Mouse (Mus musculus): ENCODE results near the gene Olfr741. TPM values are rescaled to one million over a fixed set of nuclear protein-coding genes. Genes with fewer than 3 reads are reported as not detected.

The Olfr741 gene
- total RNA-seq (2021) = not detected
- long read RNA-seq, experiment 1 = 0 reads
- long read RNA-seq, experiment 2 = 0 reads

DNA sequence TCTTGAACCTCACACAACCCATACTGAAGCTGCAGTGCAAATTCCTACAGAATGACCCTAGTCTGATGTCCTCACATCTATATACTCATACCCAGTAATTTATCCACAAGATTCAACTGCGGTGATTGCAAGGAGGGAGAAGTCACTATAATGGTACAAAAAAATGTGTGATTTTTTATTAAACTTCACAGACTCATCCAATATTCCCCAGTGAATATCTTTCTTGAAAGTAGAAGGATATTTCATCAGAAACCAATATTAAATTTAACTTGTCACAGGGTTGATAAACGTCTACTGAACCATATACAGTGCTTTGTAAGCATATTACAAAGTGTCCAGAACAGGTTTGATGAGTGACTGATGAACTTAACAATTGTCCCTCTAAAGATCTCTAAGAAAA, at the start of gene Olfr741:
Gene Olfr741, plus strand, starts transcription at position 301 of the 400 bp plus-strand sequence.
- DNase-seq = no peak

DNA sequence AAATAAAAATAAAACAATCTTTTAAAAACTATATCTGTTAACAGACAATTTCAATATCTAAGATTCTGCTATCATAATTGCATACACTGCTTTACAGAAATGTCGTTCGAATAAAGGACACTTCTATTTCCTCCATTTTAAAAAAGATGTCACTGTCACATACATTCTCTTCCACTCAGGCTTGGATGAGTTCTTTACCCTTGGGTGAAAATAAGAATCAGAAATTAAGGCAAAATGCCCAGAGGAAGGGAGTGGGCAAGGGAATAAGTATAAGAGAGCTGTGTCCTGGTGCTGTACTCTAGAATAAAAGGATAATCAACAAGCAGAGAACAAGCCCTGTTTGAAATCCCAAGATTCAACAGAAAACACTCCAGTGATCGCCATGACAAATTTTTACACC, 27.3 kb upstream of the Olfr741 start, which contains the start of gene Olfr740:
Gene Olfr740, plus strand, starts transcription at position 301 of the 400 bp plus-strand sequence.
- DNase-seq = no peak

DNA sequence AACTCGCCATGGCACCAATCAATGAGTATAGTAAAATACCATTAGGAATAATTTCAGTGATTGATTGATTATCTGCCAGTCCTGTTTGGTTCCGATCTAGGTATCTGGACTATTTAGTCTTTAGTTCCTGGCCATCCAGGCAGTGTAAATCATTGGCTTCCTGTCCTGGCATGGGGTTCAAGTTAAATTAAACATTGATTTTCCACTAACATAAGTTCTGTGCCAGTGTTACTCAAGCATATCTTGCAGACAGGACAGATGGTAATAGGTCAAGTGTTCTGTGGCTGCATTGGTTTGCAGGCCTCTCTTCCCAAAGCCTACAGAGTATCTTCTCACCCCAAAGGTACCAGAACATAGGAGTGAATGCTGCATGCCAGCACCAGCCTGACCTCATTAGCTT, 5.9 kb downstream of the Olfr741 start:
- no peak for DNase-seq

DNA sequence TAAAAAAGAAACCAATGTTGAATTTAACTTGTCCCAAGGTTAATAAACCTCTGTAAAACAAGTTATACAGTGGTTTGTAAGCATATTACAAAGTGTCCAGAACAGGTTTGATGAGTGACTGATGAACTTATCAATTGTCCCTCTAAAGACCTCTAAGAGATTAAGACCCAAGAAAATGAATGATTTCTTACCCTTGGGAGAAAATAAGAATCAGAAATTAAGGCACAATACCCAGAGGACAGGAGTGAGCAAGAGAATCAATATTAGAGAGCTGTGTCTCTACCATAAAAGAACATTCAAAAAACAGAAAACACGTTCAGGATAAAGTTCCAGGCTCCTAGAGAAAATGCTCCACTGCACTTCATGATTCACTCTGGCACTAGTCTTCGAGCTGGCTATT, 30.8 kb downstream of the Olfr741 start, which contains the start of gene Olfr742:
Gene Olfr742, plus strand, starts transcription at position 301 of the 400 bp plus-strand sequence.
- DNase-seq = no peak

DNA sequence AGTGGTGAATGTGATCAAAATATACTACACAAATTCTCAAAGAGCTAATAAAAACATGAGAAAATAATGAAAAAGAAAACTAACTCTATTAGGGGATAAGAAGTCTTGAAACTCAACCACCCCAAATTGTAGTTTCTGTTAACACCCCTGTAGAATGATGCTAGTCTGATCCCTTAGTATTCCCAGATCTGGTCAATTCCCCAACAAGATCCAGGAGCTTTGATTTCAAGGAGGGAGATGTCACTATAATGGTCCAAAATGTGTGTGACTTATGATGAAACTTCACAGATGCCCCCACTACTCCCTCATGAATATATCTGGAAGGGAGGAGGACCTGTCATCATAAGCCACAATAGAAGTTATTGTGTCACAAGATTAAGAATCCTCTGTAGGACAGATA, 49.0 kb downstream of the Olfr741 start, which contains the start of gene Olfr743:
Gene Olfr743, plus strand, starts transcription at position 301 of the 400 bp plus-strand sequence.
- no peak for DNase-seq

Other genes starting within 250 kb of the Olfr741 start
- gene Olfr731, start 230.9 kb upstream of the Olfr741 start, total RNA-seq (2021) = not detected
- gene Olfr732, start 188.5 kb upstream of the Olfr741 start, total RNA-seq (2021) = not detected
- gene Olfr733, start 171.2 kb upstream of the Olfr741 start, total RNA-seq (2021) = not detected
- gene Olfr734, start 146.0 kb upstream of the Olfr741 start, total RNA-seq (2021) = not detected
- not detected for gene Olfr735, start 123.9 kb upstream of the Olfr741 start, total RNA-seq (2021)
- gene Tlr11, start 114.8 kb upstream of the Olfr741 start, total RNA-seq (2021) = not detected
- not detected for gene Olfr736, start 91.6 kb upstream of the Olfr741 start, total RNA-seq (2021)
- gene Olfr738, start 65.2 kb upstream of the Olfr741 start, total RNA-seq (2021) = not detected
- not detected for gene Olfr739, start 54.1 kb upstream of the Olfr741 start, total RNA-seq (2021)
- gene Olfr740, start 27.2 kb upstream of the Olfr741 start, total RNA-seq (2021) = not detected
- gene Olfr742, start 30.9 kb downstream of the Olfr741 start, total RNA-seq (2021) = not detected
- gene Olfr743, start 49.1 kb downstream of the Olfr741 start, total RNA-seq (2021) = not detected
- not detected for gene Olfr744, start 142.1 kb downstream of the Olfr741 start, total RNA-seq (2021)
- not detected for gene Olfr745, start 166.7 kb downstream of the Olfr741 start, total RNA-seq (2021)
- gene Olfr746, start 174.3 kb downstream of the Olfr741 start, total RNA-seq (2021) = not detected
- not detected for gene Olfr747, start 220.5 kb downstream of the Olfr741 start, total RNA-seq (2021)
- gene Olfr748, start 234.6 kb downstream of the Olfr741 start, total RNA-seq (2021) = not detected